Mouse (Mus musculus) MEL (cell line): ENCODE measurements at regions not wholly inside any gene's neighbourhood (a gene's known extent, or its start where the extent isn't known, plus 50 kb on each side); places are given as distances from the start of the nearest gene placed in this dataset.

Source experiments
- DNase-seq: peaks from one replicate; pipeline ENCODE4 v3.0.0; 2011; ENCODE audit warnings: low read depth, low spot score
- H3K27ac ChIP-seq: 2 replicates; pipeline ENCODE4 v1.5.1; 2012; ENCODE audit warnings: low read depth, mild to moderate bottlenecking, control low read depth, low read length, moderate library complexity; ENCODE audit not compliant: control insufficient read depth
- H3K27me3 ChIP-seq, 2 experiments: fragments of 150-350 bp in 1 of 2; sonication (generic) in 1 of 2; 2 replicates each; pipeline ENCODE4 v1.6.1; 2012; ENCODE audit warnings: low read length in 2 of 2, mild to moderate bottlenecking in 2 of 2, improper control_type of control experiment in 1 of 2, moderate library complexity in 1 of 2; ENCODE audit not compliant: insufficient read depth in 2 of 2, control insufficient read depth in 1 of 2
- H3K36me3 ChIP-seq, 2 experiments: 2 replicates each; pipeline ENCODE4 v1.6.1; 2012 to 2014; ENCODE audit warnings: low read length in 2 of 2, improper control_type of control experiment in 1 of 2, inconsistent platforms in 1 of 2, mild to moderate bottlenecking in 1 of 2; ENCODE audit not compliant: insufficient read depth in 2 of 2, control insufficient read depth in 1 of 2
- H3K4me1 ChIP-seq, 2 experiments: fragments of 150-350 bp in 1 of 2; sonication (generic) in 1 of 2; 2 replicates each; pipeline ENCODE4 v1.6.1; 2012; ENCODE audit warnings: low read length in 2 of 2, improper control_type of control experiment in 1 of 2, mild to moderate bottlenecking in 1 of 2; ENCODE audit not compliant: insufficient read depth in 2 of 2, control insufficient read depth in 1 of 2
- H3K4me3 ChIP-seq, 2 experiments: fragments of 150-350 bp in 1 of 2; sonication (generic) in 1 of 2; 2 replicates each; pipeline ENCODE4 v1.5.1; 2012; ENCODE audit warnings: low read depth in 2 of 2, low read length in 2 of 2, mild to moderate bottlenecking in 2 of 2, moderate library complexity in 2 of 2, control low read depth in 1 of 2, improper control_type of control experiment in 1 of 2; ENCODE audit not compliant: control insufficient read depth in 1 of 2, insufficient read depth in 1 of 2
- H3K79me2 ChIP-seq: 2 replicates; pipeline ENCODE4 v1.6.1; 2012; ENCODE audit warnings: mild to moderate bottlenecking, low read length, moderate library complexity; ENCODE audit not compliant: control insufficient read depth, poor library complexity, insufficient read depth
- H3K9ac ChIP-seq: 2 replicates; pipeline ENCODE4 v1.6.1; 2012; ENCODE audit warnings: low read depth, mild to moderate bottlenecking, control low read depth, low read length, moderate library complexity; ENCODE audit not compliant: control insufficient read depth, poor library complexity, severe bottlenecking
- H3K9me3 ChIP-seq: fragments of 150-350 bp; sonication (generic); replicated peaks from 2 replicates; pipeline ENCODE4 v1.6.1; 2012; ENCODE audit warnings: mild to moderate bottlenecking, low read length, improper control_type of control experiment, moderate library complexity; ENCODE audit not compliant: insufficient read depth
- BHLHE40 ChIP-seq: IDR thresholded peaks from 2 replicates; pipeline ENCODE4 v1.6.1; 2012; ENCODE audit warnings: low read depth, mild to moderate bottlenecking, inconsistent platforms, low read length, improper control_type of control experiment, borderline replicate concordance
- CHD1 ChIP-seq: IDR thresholded peaks from 2 replicates; pipeline ENCODE4 v1.6.1; 2012; ENCODE audit warnings: low read depth, mild to moderate bottlenecking, inconsistent platforms, low read length, improper control_type of control experiment
- CTCF ChIP-seq, 3 experiments: IDR thresholded peaks in 2 of 3; conservative IDR thresholded peaks in 1 of 3; 2 replicates each; pipeline ENCODE4 v1.5.1; 2011 to 2012; ENCODE audit warnings: low read length in 3 of 3, low read depth in 2 of 3, mild to moderate bottlenecking in 2 of 3, improper control_type of control experiment in 1 of 3, inconsistent platforms in 1 of 3, mixed read lengths in 1 of 3, moderate library complexity in 1 of 3; ENCODE audit not compliant: control insufficient read depth in 1 of 3, insufficient read depth in 1 of 3, poor library complexity in 1 of 3, severe bottlenecking in 1 of 3
- E2F4 ChIP-seq: IDR thresholded peaks from 2 replicates; pipeline ENCODE4 v1.6.1; 2011; ENCODE audit warnings: low read depth, low read length, improper control_type of control experiment, borderline replicate concordance
- ELF1 ChIP-seq: IDR thresholded peaks from 2 replicates; pipeline ENCODE4 v1.6.1; 2014; ENCODE audit warnings: low read depth, mild to moderate bottlenecking, inconsistent platforms, low read length, improper control_type of control experiment, moderate library complexity
- EP300 ChIP-seq, 2 experiments: IDR thresholded peaks; 2 replicates each; pipeline ENCODE4 v1.6.1; 2011; ENCODE audit warnings: improper control_type of control experiment in 2 of 2, low read length in 2 of 2, low read depth in 1 of 2, mild to moderate bottlenecking in 1 of 2
- ETS1 ChIP-seq: IDR thresholded peaks from 2 replicates; pipeline ENCODE4 v1.6.1; 2012; ENCODE audit warnings: low read depth, mild to moderate bottlenecking, inconsistent platforms, low read length, improper control_type of control experiment, moderate library complexity
- GABPA ChIP-seq: IDR thresholded peaks from 2 replicates; pipeline ENCODE4 v1.6.1; 2012; ENCODE audit warnings: low read depth, mild to moderate bottlenecking, inconsistent platforms, low read length, improper control_type of control experiment, moderate library complexity
- GATA1 ChIP-seq: IDR thresholded peaks from 2 replicates; pipeline ENCODE4 v1.6.1; 2011; ENCODE audit warnings: low read depth, low read length, improper control_type of control experiment
- MAFK ChIP-seq: IDR thresholded peaks from 2 replicates; pipeline ENCODE4 v1.6.1; 2011; ENCODE audit warnings: low read depth, mild to moderate bottlenecking, low read length, improper control_type of control experiment, borderline replicate concordance
- MAZ ChIP-seq: IDR thresholded peaks from 2 replicates; pipeline ENCODE4 v1.6.1; 2012; ENCODE audit warnings: low read depth, mild to moderate bottlenecking, inconsistent platforms, low read length, improper control_type of control experiment
- NELFE ChIP-seq: IDR thresholded peaks from 2 replicates; pipeline ENCODE4 v1.6.1; 2011; ENCODE audit warnings: low read depth, low read length, improper control_type of control experiment
- POLR2A ChIP-seq, 2 experiments: IDR thresholded peaks; 2 replicates each; pipeline ENCODE4 v1.6.1; 2011 to 2012; ENCODE audit warnings: low read length in 2 of 2, mild to moderate bottlenecking in 2 of 2, control low read depth in 1 of 2, improper control_type of control experiment in 1 of 2, low read depth in 1 of 2, moderate library complexity in 1 of 2; ENCODE audit not compliant: control insufficient read depth in 1 of 2, insufficient read depth in 1 of 2, poor library complexity in 1 of 2
- POLR2AphosphoS2 ChIP-seq: IDR thresholded peaks from 2 replicates; pipeline ENCODE4 v1.6.1; 2011; ENCODE audit warnings: low read length, improper control_type of control experiment
- RAD21 ChIP-seq: IDR thresholded peaks from 2 replicates; pipeline ENCODE4 v1.6.1; 2011; ENCODE audit warnings: mild to moderate bottlenecking, low read depth, low read length, improper control_type of control experiment
- SMC3 ChIP-seq: IDR thresholded peaks from 2 replicates; pipeline ENCODE4 v1.6.1; 2011; ENCODE audit warnings: low read depth, low read length, improper control_type of control experiment
- TAL1 ChIP-seq: IDR thresholded peaks from 2 replicates; pipeline ENCODE4 v1.6.1; 2012; ENCODE audit warnings: mild to moderate bottlenecking, inconsistent platforms, low read length, moderate library complexity, mixed read lengths
- TBP ChIP-seq: IDR thresholded peaks from 2 replicates; pipeline ENCODE4 v1.8.0; 2011; ENCODE audit warnings: low read depth, low read length, improper control_type of control experiment
- TCF12 ChIP-seq: IDR thresholded peaks from 2 replicates; pipeline ENCODE4 v1.6.1; 2014; ENCODE audit warnings: low read depth, mild to moderate bottlenecking, inconsistent platforms, low read length, improper control_type of control experiment, moderate library complexity
- UBTF ChIP-seq: IDR thresholded peaks from 2 replicates; pipeline ENCODE4 v1.6.1; 2012; ENCODE audit warnings: low read depth, mild to moderate bottlenecking, inconsistent platforms, low read length, improper control_type of control experiment, moderate library complexity, borderline replicate concordance; ENCODE audit not compliant: insufficient read depth
- USF1 ChIP-seq: IDR thresholded peaks from 2 replicates; pipeline ENCODE4 v1.6.1; 2014; ENCODE audit warnings: low read depth, mild to moderate bottlenecking, inconsistent platforms, low read length, improper control_type of control experiment, moderate library complexity
- USF2 ChIP-seq, 2 experiments: IDR thresholded peaks; 2 replicates each; pipeline ENCODE4 v1.6.1; 2011 to 2012; ENCODE audit warnings: improper control_type of control experiment in 2 of 2, low read length in 2 of 2, borderline replicate concordance in 1 of 2, inconsistent platforms in 1 of 2, low read depth in 1 of 2, mild to moderate bottlenecking in 1 of 2; ENCODE audit not compliant: insufficient read depth in 1 of 2
- ZC3H11A ChIP-seq: IDR thresholded peaks from 2 replicates; pipeline ENCODE4 v1.6.1; 2012; ENCODE audit warnings: low read depth, mild to moderate bottlenecking, inconsistent platforms, low read length, improper control_type of control experiment
- ZKSCAN1 ChIP-seq: IDR thresholded peaks from 2 replicates; pipeline ENCODE4 v1.6.1; 2012; ENCODE audit warnings: low read depth, mild to moderate bottlenecking, inconsistent platforms, low read length, improper control_type of control experiment, moderate library complexity
- ZMIZ1 ChIP-seq: IDR thresholded peaks from 2 replicates; pipeline ENCODE4 v1.6.1; 2012; ENCODE audit warnings: low read depth, mild to moderate bottlenecking, inconsistent platforms, low read length, improper control_type of control experiment, moderate library complexity
- ZNF384 ChIP-seq: IDR thresholded peaks from 2 replicates; pipeline ENCODE4 v1.6.1; 2012; ENCODE audit warnings: low read depth, mild to moderate bottlenecking, inconsistent platforms, low read length, improper control_type of control experiment

DNA sequence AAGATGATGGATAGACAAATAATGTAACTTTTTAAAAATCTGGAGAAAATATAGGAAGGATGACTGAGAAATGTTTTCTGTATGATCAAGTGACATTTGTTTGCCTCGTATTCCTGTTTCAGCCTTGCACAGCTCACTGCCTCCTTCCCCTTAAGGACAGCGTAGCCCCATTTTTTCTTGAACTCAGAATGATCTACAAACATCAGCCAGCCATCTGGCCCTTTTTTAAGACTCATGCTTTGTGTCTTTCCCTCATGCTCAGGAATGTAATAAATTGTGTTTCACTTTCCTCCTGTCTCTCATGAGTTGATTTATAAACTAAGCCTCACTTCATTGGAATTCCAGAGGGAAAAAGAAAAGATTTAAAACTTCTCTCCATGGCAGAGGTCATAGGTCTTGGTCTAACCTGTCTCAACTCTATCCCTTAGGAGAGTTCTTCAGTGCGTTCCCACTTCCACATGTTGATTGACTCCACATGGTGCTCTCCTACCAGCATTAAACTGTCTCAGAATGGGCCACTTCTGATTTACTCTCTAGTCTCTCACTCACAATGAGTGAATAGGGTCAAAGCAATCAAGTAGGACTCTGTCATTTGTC, 129.2 kb upstream of the Gm34302 start:
- Histone ChIP-seq H3K4me1 (no peaks in the 10 kb centered on the region), H3K27ac (no peak overlapping the region), H3K27me3 (no peaks in the 10 kb centered on the region), H3K79me2 (no peaks in the 10 kb centered on the region), H3K36me3 (no peaks in the 10 kb centered on the region), H3K9me3 (no peaks in the 10 kb centered on the region), H3K4me3 (no peak overlapping the region), H3K9ac (no peak overlapping the region)
- no peak for TF ChIP-seq POLR2AphosphoS2
- TF ChIP-seq USF2 (IDR thresholded peaks at IDR 0.05; ENCODE audit: borderline replicate concordance in 1 of 2, insufficient read depth in 1 of 2, low read depth in 1 of 2, low read length in 2 of 2): no peak
- TF ChIP-seq RAD21: no peak
- no peak for TF ChIP-seq NELFE
- TF ChIP-seq ZNF384: no peak
- TF ChIP-seq POLR2A (IDR thresholded peaks at IDR 0.05; ENCODE audit: control insufficient read depth in 1 of 2, insufficient read depth in 1 of 2, low read depth in 1 of 2, low read length in 2 of 2, poor library complexity in 1 of 2): no peak
- TF ChIP-seq MAFK: no peak
- no peak for TF ChIP-seq E2F4
- no peak for TF ChIP-seq GABPA
- TF ChIP-seq GATA1: no peak
- no peak for TF ChIP-seq MAZ
- TF ChIP-seq TCF12: no peak
- no peak for TF ChIP-seq USF1
- TF ChIP-seq ETS1: no peak
- TF ChIP-seq ZMIZ1: no peak
- TF ChIP-seq TBP: no peak
- no peak for TF ChIP-seq CHD1
- TF ChIP-seq UBTF: no peak
- DNase-seq: no peak

DNA sequence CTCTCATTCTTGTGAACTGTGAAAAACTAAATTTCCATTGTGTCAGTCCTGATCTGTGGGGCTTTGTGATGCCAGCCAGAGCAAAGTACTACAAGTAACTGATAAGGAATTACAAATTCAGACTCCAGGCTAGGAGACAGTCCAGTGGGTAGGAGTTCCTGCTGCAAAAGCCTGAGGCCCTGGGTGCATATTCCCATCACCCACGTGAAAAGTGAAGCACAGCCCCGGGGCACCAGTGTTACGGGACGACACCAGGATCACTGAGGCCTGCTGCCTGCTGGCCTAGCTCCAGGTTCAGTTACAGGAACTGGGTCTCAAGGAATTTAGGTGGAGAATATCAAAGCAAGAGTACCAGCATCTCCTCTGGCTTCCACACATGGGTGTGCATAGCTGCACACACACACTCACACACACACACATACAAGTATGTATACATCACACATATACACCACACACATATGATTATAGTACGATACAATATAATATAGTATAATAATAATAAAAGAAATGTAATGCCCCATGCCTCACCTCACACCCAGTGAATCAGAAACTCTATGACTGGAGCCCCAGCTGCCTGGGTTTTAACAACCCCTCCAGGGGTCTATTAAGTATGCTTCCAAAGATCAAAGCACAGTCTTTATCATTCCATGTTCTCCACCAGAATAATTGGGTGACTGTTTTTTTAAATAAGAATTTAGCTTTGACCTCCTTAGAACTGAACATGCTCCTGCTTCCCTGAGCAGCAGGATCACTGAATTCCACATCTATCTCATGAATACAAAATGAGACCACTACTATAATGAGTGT, 126.6 kb upstream of the Gm34302 start:
- Histone ChIP-seq H3K4me1 (no peaks in the 10 kb centered on the region), H3K27me3 (no peaks in the 10 kb centered on the region), H3K79me2 (no peaks in the 10 kb centered on the region), H3K9me3 (no peaks in the 10 kb centered on the region), H3K9ac (no peak overlapping the region), H3K27ac (no peak overlapping the region), H3K4me3 (no peak overlapping the region), H3K36me3 (no peaks in the 10 kb centered on the region)
- TF ChIP-seq ZNF384 (no peak), ELF1 (no peak), POLR2AphosphoS2 (no peak), ZC3H11A (no peak), EP300 (IDR thresholded peaks at IDR 0.05; ENCODE audit: low read depth in 1 of 2, low read length in 2 of 2) (no peak), TAL1 (no peak), USF1 (no peak), TCF12 (no peak), SMC3 (no peak), CTCF (IDR thresholded peaks at IDR 0.05 in 2 of 3, conservative IDR thresholded peaks at IDR 0.05 in 1 of 3; ENCODE audit: control insufficient read depth in 1 of 3, insufficient read depth in 1 of 3, low read depth in 2 of 3, low read length in 3 of 3, poor library complexity in 1 of 3, severe bottlenecking in 1 of 3) (no peak), USF2 (IDR thresholded peaks at IDR 0.05; ENCODE audit: borderline replicate concordance in 1 of 2, insufficient read depth in 1 of 2, low read depth in 1 of 2, low read length in 2 of 2) (no peak), BHLHE40 (no peak), ZKSCAN1 (no peak)
- DNase-seq: no peak
